Mouse (Mus musculus) ES-CJ7 (cell line): ENCODE data around the gene Vdr.
A peak's percentile ranks its signal among the peaks of the same experiment; 100 is the strongest.

Source experiments
- DNase-seq: peaks from one replicate; pipeline ENCODE4 v3.0.0; 2011; ENCODE audit warnings: low read depth, low spot score

The Vdr gene

GRCm38 (mm10) chr15:97920306-97920705, 9.9 kb upstream of the Vdr start:
- no peak for DNase-seq

DNA sequence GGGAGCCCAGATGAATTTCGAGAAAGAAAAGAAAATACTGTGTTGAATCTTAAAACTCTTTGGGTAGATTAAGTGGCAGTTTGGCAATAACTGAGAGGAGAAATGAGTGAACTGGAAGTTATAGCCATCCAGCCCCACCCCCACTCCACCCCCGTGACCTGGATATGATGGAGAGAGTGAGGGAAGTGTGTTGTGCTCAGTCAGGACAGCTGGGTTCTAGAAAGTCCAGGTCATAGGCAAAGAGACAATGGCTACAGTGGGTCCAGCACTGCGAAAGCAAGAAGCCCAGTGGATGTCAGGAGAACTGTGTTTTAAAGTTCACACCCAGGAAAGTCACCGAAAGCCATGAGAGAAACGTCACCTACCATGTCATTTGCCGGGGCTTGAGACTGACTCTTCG, 8.8 kb upstream of the Vdr start:
- DNase-seq, result no peak

DNA sequence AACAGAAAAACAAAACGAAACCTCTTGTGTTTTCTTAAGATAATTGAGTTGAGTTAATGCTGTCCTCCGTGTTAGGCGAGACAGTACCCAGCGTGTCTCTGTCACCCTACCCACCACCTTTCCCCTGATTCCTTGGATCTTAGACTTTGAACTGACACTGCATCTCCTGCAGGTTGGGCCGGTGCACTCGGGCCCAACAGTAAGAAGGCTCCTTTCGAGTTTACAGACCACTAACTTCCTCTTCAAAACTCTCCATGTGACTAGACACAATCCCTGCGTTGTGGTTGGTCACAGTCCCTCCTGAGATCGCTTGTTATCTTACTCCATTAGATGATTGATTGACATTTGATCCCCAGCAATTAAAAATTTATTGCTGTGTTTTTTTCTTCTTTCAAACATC, 7.6 kb upstream of the Vdr start:
- no peak for DNase-seq

DNA sequence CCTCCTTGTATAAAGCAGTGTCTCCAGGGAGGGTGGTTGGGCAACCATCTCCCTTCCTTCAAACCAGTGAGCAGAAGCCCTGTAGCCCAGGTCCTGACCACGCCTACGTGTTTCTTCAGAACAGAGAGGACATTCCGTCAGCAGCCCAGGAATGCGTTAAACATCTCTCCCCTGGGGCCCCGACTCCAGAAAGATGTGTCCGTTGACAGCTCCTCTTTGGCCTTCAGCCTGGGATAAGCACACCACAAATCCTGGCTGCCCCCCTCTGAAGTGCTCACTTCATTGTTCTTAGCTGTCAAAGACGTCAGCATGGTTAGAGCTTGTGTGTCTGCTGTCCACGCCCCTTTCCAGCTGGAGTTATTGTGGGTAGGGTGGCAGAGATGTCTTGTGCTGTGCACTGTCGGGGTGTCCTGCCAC, 3.9 kb upstream of the Vdr start:
- no peak for DNase-seq

DNA sequence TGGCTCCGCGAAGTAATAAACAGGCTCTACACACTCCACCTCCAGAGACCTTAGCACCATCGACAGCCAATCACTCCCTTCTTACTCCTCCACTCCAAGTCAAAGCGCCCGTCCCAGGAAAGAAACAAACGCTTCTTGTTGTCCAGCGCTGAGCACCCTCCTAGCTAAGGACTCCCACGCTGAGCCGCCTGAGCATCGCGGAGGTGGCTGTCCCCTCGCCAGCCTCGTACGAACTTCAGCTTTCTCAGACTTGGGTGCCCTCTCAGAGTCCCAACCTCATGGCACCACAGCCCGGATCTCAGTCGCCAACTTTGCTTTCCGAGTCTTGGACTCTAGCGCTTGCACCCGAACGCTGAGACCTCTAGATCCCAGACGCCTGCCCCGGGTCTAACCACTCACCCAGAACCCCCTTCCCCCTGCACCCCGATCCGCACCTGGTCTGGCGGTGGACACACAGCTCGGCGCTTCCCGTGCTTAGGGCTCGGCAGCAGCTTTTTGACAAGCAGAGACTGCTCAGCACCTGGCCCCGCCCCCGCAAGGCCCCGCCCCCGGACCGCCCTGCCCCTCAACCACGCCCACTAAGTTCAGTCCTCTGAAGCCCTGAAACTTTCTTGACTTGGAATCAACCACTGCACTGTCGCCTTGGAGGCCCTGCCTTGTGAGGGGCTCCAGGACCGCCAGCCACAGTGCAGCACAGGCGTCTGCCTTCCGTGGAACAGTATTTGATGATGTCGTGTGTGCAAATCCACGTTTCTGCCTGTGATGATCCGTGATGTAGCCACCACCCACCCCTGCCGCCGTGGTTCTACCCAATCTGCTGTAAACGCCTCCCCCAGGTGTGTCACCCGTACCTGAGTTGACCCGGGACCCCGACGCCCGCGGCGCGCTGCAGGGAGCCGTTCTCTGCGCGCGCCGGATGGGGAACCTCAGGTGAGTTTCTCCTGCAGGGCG, 2.4 kb downstream of the Vdr start:
- DNase-seq, result peak; percentile 65

GRCm38 (mm10) chr15:97907202-97907601, 3.2 kb downstream of the Vdr start:
- DNase-seq, result no peak

DNA sequence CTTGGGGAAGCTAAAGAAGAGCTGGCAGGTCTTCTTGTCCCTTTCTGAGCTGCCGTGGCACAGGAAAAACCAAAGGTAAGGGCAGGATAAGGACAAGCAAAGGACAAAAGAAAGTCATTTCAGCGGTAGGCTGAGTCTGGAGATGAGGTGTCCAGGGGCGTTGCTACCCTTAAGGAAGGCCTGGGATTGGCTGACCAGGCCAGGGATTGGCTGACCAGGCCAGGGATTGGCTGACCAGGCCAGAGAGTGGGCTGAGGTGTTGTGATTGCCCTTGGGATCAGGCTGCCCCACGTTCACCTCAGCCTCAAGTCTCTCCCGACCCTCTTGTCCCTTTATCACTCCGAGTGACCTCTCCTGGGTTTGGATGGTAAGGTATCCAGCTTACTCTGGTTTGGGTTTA, 5.1 kb downstream of the Vdr start:
- DNase-seq, result no peak

- no peak for DNase-seq
Measured at GRCm38 (mm10) chr15:97904339-97904991, 6.0 kb downstream of the Vdr start.

- DNase-seq, result no peak
Measured at GRCm38 (mm10) chr15:97903261-97904009, 7.0 kb downstream of the Vdr start.

GRCm38 (mm10) chr15:97900991-97901390, 9.4 kb downstream of the Vdr start:
- DNase-seq, result no peak

DNA sequence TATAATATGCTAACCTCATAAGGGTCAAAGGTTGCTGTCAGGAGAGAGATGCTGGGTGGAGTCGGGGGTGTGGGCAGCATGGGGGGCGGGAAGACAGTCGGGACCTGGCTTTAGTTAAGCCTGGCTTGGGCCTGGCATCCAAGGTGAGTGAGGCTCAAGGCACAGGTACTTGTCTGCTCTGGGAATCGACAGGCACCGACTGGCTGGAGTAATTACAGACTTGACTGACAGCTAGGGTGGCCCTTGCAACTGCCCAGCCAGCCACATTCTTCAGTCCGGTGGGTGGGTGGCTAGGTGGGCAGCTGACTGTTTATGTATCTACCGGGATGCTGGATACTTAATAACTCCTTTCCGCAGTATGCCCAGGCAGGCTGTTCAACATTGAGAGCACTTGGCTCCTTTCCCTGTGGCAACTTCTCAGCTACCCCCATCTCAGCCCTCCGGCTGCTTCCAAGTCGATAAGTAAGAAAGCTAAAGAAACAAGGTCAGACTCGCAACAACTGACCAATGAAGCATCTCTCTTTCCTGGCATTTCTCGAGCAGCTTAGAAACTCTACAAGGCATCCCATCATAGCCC, 10.0 kb downstream of the Vdr start:
- no peak for DNase-seq

- no peak for DNase-seq
Measured at GRCm38 (mm10) chr15:97899714-97900113, 10.7 kb downstream of the Vdr start.

- DNase-seq, result no peak
Measured at GRCm38 (mm10) chr15:97898791-97899190, 11.6 kb downstream of the Vdr start.

GRCm38 (mm10) chr15:97896861-97897654, 13.4 kb downstream of the Vdr start:
- DNase-seq, result no peak

DNA sequence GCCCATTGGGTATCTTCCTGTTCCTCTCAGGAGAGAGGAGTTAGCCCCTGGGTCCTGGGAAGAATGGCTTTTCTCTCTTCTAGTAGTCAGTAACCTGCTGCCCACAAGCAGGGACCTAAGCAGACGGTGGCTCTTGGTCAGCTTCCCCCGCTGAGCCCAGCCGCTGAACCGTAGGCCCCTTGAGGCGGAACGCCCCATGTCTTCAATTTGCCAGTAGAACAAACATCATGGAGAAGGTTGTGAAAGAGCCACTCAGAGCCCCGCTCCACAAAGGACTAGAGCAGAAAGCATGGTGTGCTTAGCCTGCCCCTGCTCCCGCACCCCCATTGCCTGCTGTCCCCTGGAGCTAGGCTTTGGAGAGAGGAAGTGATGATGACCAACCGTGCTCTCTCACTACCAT, 14.1 kb downstream of the Vdr start:
- no peak for DNase-seq

DNA sequence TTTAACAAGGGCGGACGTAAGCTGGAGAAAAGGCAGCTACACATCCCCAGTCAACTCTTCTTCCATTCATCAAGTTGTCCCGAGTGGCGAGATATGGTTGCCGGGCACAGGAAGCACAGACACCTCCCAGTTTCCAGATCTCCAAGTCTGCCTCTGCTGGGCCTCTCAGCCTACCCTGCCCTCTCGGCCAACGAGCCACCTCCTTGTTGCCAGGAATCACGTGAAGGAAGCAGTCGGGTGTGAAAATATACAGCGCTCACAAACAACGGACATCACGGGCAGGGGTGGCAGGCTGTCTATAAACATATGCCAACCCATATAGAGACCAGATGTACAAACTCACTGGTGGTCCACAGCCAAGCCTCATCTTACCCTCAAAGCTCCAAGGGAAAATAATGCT, 14.6 kb downstream of the Vdr start:
- DNase-seq, result no peak

DNA sequence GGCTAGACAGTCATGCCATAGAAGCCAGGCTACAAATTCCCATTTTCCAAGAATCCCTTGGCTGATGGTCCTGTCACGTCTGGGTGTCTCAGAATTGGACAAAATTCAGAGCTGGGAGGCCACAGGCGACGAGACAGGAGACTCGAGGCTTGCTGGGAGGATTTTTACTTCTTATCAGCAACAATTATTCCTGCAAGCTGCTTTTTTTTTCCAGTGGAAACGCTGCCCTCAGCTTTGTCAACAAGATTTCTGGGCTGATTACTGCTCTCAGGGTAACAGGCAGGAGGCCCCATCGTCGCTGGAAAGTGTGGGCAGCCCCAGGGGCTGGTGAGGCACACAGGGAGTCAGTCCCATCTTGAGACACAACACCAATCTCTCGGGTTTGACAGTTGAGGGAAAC, 17.9 kb downstream of the Vdr start:
- no peak for DNase-seq

GRCm38 (mm10) chr15:97890450-97890849, 20.0 kb downstream of the Vdr start:
- no peak for DNase-seq

GRCm38 (mm10) chr15:97890017-97890416, 20.4 kb downstream of the Vdr start:
- DNase-seq, result no peak

GRCm38 (mm10) chr15:97887541-97888016, 22.9 kb downstream of the Vdr start:
- DNase-seq, result no peak

DNA sequence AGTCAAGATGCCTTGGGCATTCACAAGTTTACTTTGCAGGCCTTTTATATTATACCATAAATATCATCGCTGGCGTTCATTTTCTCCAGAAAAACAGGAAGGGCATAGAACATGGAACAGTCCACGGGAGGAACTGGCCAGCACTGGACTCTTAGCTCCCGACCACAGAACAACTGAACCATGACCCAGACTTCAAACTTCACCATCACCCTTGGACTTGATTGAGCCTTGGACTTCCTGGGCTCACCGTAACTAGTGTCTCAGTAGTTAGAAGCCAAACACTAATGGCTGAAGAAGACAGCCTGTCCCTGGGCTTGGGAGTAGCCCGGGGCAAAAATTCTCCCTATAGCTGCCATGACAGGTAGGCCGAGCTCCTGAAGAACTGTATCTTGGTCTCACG, 29.0 kb downstream of the Vdr start:
- no peak for DNase-seq
